27 mouse cellular contexts compared by ENCODE assay signal in the genomic region with DNA sequence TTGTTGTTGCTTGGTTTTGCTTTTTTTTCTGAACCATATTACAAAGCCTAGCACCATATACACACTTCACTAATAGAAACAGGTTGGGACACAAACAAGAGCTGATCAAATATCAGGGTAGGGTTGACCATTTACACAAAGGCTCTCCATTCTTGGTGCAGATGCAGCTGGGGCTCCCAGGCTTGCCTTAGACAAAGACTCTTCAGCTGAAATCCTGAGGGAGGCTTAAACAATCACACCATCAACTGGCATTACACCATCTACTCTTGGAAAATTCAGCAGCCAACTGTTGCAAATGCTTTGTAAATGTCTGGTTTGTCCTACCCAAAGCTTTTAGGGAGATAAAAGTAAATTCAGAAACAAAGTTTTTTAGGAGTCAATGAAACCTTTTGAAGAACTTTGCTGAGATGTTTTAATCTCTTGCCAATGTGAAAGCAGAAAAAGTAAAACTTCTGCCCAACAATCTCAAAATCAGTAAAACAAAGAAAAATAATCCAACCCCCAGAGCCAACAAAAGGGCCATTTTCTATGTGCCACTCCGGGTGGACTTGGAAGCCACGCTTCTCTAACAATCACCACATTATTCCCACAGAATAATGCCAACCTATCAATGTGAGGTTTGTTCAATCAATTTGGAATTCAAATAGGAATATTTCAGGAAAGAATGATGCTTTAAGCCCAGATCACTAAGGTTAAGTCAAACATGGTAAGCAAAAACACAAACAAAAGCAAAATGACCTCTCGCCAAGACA. TPM values are rescaled to one million over a fixed set of nuclear protein-coding genes. Genes with fewer than 3 reads are reported as not detected.
DNase-seq lines count a peak whose midpoint lies in the region; TF ChIP-seq lines count a peak whose summit lies in the region.
"Had no signal": no experiment of that assay in that cellular context is flagged by ENCODE, and none has a peak within 500 bp of the region (broad histone marks: within the 10 kb centered on the region; RNA-seq: fewer than 3 reads in every experiment).

No protein-coding gene starts in this region.

- H3K27ac ChIP-seq in layer of hippocampus, adult 2 months = peak overlapping the region; percentile 61
- H3K27ac ChIP-seq: forebrain, embryonic 13.5 days; hindbrain, embryonic 14.5 days; limb, embryonic 10.5 days; limb, embryonic 15.5 days; liver, embryonic 13.5 days; macrophage; neural tube, embryonic 15.5 days; stomach, postnatal 0 days had no signal

- DNase-seq in cerebellum, adult 9-11 months = peak; percentile 5
- DNase-seq in cerebellum, postnatal 10 days = no peak
- no peak for DNase-seq in layer of hippocampus, adult 2 months (ENCODE audit: low spot score in 2 of 2)
- no peak for DNase-seq in layer of hippocampus, adult 9-10 months (ENCODE audit: low spot score)
- peak; percentile 9 for DNase-seq in right cerebral cortex, adult 18-20 months
- no peak for DNase-seq in right cerebral cortex, postnatal 14 days
- no peak for DNase-seq in lung, postnatal 10 days
- DNase-seq: adrenal gland, postnatal 14 days; cerebellum, adult 8-10 months; gastrocnemius, postnatal 25 days; heart, adult 11 months; heart, postnatal 4 days; kidney, adult 11 months; kidney, postnatal 14 days; liver, embryonic 13.5 days; lung, adult 18-20 months; midbrain, embryonic 14.5 days; retina, postnatal 1 day had no signal

- H3K4me3 ChIP-seq in layer of hippocampus, adult 2 months = no peak overlapping the region
- H3K4me3 ChIP-seq: forebrain, embryonic 13.5 days; limb, embryonic 10.5 days; limb, embryonic 15.5 days; liver, embryonic 13.5 days; neural tube, embryonic 15.5 days had no signal

- TF ChIP-seq CTCF in layer of hippocampus, adult 2 months (conservative IDR thresholded peaks at IDR 0.05) = no peak

RNA-seq across cellular contexts. Expression of a gene that starts 30.4 kb away (rescaled TPM):
- 10 to 100 TPM; 35.8 to 38.6 TPM for total RNA-seq in layer of hippocampus, adult 2 months (2021)
- total RNA-seq: gastrocnemius, postnatal 25 days; megakaryocyte-erythroid progenitor cell, adult 5-6 weeks; MEL had no signal

Comparison
In these comparisons a context has a peak if more than half of its experiments do, and no peak if none do; other contexts are left out.
1. DNase-seq: peak in cerebellum, adult 9-11 months (single experiment) and right cerebral cortex, adult 18-20 months (single experiment); none in cerebellum, postnatal 10 days (0 of 2), layer of hippocampus, adult 2 months (0 of 2), layer of hippocampus, adult 9-10 months (single experiment), right cerebral cortex, postnatal 14 days (single experiment) and lung, postnatal 10 days (single experiment).